Mouse (Mus musculus) cerebellum, postnatal 25 days (tissue): Measurements from ENCODE around the gene Sec16a.

Experiments used
- DNase-seq, 2 experiments: peaks; one replicate each; pipeline ENCODE4 v3.0.0; 2021; ENCODE audit warnings: mixed read lengths in 2 of 2

The Sec16a gene

GRCm38 (mm10) chr2:26444946-26445665 is at the start of gene Sec16a:
Sec16a (minus strand) TSS chr2:26445216.
- DNase-seq, result peak; percentile 100

DNA sequence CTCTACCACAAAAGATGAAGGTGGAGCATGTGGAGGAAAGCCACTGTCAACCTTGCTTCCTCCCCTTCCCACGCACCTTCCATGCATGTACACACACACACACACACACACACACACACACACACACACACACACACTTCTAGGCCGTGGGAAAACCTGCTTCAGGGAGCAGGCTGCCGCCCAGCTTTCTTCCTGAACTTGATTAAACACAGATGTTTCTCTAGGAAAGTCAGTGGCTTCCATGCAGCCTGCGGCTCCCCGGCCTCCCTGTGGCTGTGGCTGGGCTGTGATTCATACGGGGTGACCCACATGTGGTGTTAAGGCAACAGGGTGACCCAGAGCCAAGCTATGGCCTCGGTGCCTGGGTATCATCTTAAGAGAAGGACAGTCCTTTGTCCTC is 49.4 kb upstream of the Sec16a start:
- no peak for DNase-seq

- DNase-seq, result no peak
Measured at GRCm38 (mm10) chr2:26493021-26493781, 48.2 kb upstream of the Sec16a start.

DNA sequence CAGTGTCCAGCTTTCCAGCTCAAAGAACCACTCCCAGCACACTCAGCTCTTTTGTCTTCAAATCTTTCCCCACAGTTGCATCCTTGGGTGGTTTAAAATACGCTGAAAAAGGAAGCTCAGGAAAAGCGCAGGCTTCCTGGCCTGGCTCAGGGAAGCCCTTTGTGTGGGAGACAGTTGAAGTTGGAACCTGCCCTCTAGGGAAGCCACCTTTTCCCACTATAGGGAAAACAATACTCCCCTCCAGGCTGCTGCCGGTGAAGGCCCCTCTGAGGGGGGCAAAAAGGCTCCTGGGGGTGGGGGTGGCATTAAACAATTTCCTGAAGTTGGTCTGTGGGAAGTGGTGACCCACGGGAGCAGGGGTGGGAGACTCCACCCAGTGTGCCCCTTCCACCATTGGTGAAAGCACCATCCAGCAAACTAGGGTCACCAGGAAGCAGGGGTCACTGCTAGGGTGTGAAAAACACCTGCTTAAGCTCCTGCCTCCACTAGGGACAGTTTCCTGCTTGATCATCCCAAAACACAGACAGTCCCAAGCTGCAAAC is 45.8 kb upstream of the Sec16a start:
- no peak for DNase-seq

DNA sequence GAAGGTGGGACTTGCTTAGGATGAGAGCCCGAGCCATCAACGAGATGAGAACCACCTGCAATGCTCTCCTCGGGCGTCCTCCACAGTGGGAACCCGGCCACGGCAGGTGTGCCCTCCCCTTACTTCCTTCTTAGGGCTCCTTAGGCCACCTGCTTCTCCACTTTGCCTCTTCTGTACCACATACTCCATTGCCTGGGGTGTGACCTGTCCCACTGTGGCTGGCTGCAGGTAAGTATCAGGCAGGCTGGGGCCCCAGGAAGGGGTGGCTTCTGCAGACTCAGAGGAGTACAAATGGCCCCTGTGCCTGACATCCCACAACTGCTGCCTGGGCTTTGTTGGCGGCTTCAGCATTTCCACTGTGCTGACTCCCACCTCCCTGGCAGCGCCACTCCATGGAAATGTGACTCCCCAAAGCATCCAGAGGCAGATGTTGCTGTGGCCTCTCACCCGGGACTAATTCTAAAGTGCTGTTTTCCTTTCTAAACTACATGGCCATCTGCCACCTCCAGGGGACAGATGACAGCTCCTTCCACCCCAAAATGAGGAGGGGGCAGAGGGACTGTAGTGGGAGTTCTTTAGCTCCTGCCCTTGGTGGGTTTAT is 43.6 kb upstream of the Sec16a start:
- no peak for DNase-seq

DNA sequence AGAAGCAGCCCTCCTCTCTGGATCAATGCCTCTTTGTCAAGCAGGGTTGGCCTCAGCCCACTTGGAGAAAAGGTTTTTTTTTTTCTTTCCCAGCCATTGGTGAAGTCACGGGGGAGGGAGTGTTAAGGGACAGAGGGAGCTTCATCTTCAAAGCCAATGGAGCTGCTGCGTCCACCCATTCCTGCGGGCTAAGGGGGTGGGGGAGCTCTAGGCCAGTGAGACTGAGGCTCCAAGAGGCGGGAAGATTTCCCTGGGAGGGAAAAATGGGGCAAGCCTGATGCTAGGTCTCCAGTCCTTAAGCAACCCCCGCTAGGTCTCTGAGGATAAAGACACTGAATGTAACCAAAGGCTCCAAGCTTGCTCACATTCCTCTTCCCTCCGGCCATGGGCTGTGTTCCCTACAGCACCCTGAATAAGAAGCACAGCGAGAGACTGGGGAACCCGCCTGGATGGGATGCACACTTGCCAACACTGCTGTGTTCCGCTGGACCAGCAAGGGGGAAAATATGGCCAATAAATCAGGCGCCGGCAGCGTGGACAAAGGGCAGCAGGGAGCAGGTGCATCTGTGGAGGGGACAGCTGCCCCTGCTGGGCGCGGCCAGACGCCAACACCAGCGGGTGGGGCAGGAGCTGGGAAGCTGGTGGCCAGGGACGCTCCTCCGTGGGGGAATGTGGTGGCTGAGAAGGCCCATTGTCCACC is 42.5 kb upstream of the Sec16a start:
- peak; percentile 44 to 53 for DNase-seq

GRCm38 (mm10) chr2:26486835-26487321 is 41.9 kb upstream of the Sec16a start:
- no peak for DNase-seq

- no peak for DNase-seq
Measured at GRCm38 (mm10) chr2:26486264-26486810, 41.3 kb upstream of the Sec16a start.

- no peak for DNase-seq
Measured at GRCm38 (mm10) chr2:26485710-26486109, 40.7 kb upstream of the Sec16a start.

- no peak for DNase-seq
Measured at GRCm38 (mm10) chr2:26485278-26485677, 40.3 kb upstream of the Sec16a start.

- DNase-seq, result no peak
Measured at GRCm38 (mm10) chr2:26484169-26484568, 39.2 kb upstream of the Sec16a start.

DNA sequence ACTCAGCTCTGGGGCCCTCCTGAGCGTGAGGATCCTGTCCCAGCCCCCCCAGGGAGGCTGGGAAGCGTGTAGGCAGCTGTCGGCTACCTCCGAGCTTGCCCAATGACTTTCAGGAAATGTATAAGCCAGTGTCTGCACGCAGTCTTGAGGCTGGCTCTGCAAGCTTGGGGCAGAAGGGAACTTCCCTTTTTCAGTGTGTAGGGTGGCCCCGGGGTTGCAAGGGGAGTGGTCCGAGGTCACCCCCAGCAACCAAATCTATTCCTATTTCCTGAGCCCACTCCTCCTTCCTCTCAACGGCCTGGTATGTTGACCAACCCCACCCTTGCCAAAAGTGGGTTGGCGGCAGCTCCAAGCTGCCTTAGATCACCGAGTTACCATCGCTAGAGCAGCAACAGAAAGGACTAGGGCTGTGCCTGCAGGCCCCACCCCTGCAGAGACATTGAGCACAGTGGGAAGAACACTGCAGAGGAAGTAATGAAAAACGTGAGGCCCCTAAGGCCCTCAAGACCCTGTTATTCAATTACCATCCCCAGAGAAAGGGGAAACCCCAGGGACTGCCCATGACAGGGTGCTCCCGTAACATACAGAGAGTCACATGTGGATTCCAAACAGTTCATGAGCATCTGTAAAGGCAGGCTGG is 38.3 kb upstream of the Sec16a start:
- DNase-seq, result no peak

DNA sequence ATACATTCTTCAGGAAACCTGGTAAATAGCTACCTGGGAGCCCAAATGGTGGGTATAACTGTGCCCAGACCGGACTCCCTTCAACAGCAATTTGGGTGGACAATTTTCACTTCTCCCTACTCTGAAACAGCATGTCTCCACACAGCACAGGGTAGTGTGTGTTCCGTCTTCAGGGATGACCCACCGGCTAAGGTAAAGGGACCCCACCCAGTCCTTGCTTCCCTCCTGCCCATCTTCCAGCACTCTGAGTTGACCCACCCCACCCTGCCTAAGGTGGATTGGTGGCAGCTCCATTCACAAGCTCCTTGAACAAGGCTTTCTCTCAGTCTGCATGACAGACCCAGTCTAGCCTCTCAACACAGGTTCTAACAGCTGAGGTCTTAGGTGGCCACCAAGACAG is 37.8 kb upstream of the Sec16a start:
- no peak for DNase-seq

DNA sequence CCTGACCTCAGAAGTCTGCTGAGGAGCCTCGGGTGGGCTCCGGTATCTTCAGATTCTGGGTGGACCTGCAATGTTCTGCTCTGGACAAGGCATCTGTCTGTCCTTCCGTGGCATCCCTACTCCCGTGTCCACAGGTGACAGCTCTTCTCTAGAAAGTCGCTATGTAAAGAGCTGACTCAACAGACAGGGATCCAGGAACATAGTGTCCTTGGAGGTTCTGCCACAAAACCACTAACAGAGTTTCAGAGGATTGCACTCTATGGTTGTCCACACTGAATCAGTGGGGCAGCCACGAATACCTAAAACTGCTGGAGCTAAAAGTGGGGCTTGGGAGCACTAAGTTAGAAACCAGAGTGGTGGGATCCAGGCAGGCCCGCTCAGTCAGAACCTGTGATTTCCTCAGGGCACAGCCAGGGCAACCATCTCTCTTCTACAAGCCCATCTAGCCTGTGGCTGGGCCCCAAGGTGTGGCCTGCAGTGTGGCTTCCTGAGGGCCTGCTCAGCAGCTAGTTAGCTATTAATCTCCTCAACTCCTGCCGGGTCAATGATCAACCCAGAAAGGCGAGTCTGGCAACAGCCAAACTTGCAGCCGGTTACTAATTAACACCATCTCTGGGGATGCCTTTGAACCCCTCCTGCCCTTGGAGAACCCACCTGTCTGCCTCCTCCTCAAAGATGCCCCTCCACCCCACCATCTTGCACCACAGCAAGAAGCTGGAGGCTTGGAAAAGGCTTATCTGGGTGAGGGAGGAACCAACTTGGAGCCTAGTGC is 36.9 kb upstream of the Sec16a start:
- no peak for DNase-seq

DNA sequence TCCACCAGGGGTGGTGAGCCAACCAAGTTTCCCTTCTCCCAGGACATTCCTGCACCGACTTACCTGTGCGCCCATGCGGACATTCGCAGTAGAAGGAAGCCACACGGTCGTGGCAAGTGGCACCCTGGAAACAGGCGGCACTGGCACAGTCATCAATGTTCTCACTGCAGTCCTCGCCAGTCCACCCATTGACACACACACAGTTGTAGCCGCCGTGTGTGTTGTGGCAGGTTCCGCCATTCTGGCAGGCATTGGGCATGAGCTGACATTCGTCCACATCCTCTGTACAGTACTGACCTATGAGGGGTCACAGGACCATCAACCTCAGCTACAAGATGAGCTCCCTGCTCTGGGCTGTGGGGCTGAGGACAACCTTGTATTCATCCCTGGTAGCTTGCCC is 35.9 kb upstream of the Sec16a start:
- DNase-seq, result no peak

GRCm38 (mm10) chr2:26478685-26479205 is 33.7 kb upstream of the Sec16a start:
- no peak for DNase-seq

GRCm38 (mm10) chr2:26477911-26478310 is 32.9 kb upstream of the Sec16a start:
- DNase-seq, result no peak

- no peak for DNase-seq
Measured at GRCm38 (mm10) chr2:26475505-26476430, 30.8 kb upstream of the Sec16a start.

- DNase-seq, result no peak
Measured at GRCm38 (mm10) chr2:26474789-26475504, 29.9 kb upstream of the Sec16a start.
